Mouse (Mus musculus): ENCODE results near the gene Tceanc2.

- TF ChIP-seq CTCF (IDR thresholded peaks at IDR 0.05; ENCODE audit: low read depth, low read length) (no peak), GATA1 (IDR thresholded peaks at IDR 0.05; ENCODE audit: borderline replicate concordance, low read length) (no peak), TAL1 (conservative IDR thresholded peaks at IDR 0.05; ENCODE audit: low read depth, low read length) (no peak), POLR2AphosphoS5 (IDR thresholded peaks at IDR 0.05; ENCODE audit: insufficient replicate concordance, low read depth, low read length) (no peak)
Measured at GRCm38 (mm10) chr4:107139836-107140631, 38.9 kb downstream of the Tceanc2 start.

Data from G1E (cell line).